Mouse (Mus musculus) CH12.LX (cell line): ENCODE results near the gene Cacna1c. TPM values are rescaled to one million over a fixed set of nuclear protein-coding genes. Genes with fewer than 3 reads are reported as not detected.

Experiments
- DNase-seq: peaks from one replicate; pipeline ENCODE4 v3.0.0-alpha.2; 2013; ENCODE audit errors: extremely low read depth
- H3K27ac ChIP-seq: 2 replicates; pipeline ENCODE4 v1.5.1; 2012; ENCODE audit warnings: low read depth, mild to moderate bottlenecking, control low read depth, moderate library complexity; ENCODE audit not compliant: insufficient read depth
- H3K27me3 ChIP-seq: replicated peaks from 2 replicates; pipeline ENCODE3; 2012; ENCODE audit warnings: inconsistent platforms
- H3K36me3 ChIP-seq, 2 experiments: replicated peaks in 1 of 2; 2 replicates each; pipeline versions ENCODE3 to v1.6.1; 2012; ENCODE audit warnings: inconsistent platforms in 1 of 2, low read length in 1 of 2, mild to moderate bottlenecking in 1 of 2, mixed read lengths in 1 of 2, moderate library complexity in 1 of 2; ENCODE audit not compliant: control insufficient read depth in 1 of 2, insufficient read depth in 1 of 2
- H3K4me1 ChIP-seq, 2 experiments: 2 replicates each; pipeline ENCODE4 v1.6.1; 2012; ENCODE audit warnings: inconsistent platforms in 1 of 2, moderate library complexity in 1 of 2; ENCODE audit not compliant: insufficient read depth in 2 of 2, control insufficient read depth in 1 of 2
- H3K4me2 ChIP-seq: 2 replicates; pipeline ENCODE4 v1.6.1; 2012; ENCODE audit warnings: low read depth, mild to moderate bottlenecking, control low read depth; ENCODE audit not compliant: poor library complexity, insufficient read depth, severe bottlenecking
- H3K4me3 ChIP-seq, 3 experiments: fragments of 150-350 bp in 1 of 3; sonication (generic) in 1 of 3; replicated peaks in 1 of 3; 2 replicates each; pipeline versions ENCODE3 to v1.5.1; 2011 to 2012; ENCODE audit warnings: low read depth in 2 of 3, low read length in 2 of 3, mild to moderate bottlenecking in 2 of 3, moderate library complexity in 2 of 3, control low read depth in 1 of 3, improper control_type of control experiment in 1 of 3, inconsistent platforms in 1 of 3, mixed read lengths in 1 of 3; ENCODE audit not compliant: poor library complexity in 1 of 3
- H3K79me2 ChIP-seq: replicated peaks from 2 replicates; pipeline ENCODE4 v1.6.1; 2012; ENCODE audit warnings: mild to moderate bottlenecking, moderate library complexity; ENCODE audit not compliant: control insufficient read depth, poor library complexity, insufficient read depth, severe bottlenecking; ENCODE audit errors: extremely low read depth
- H3K9ac ChIP-seq: 2 replicates; pipeline ENCODE4 v1.6.1; 2012; ENCODE audit warnings: low read depth, mild to moderate bottlenecking, control low read depth, moderate library complexity; ENCODE audit not compliant: insufficient read depth
- H3K9me3 ChIP-seq: replicated peaks from 2 replicates; pipeline ENCODE3; 2012; ENCODE audit warnings: low read length, inconsistent platforms, mixed read lengths
- CHD1 ChIP-seq: IDR thresholded peaks from 2 replicates; pipeline ENCODE4 v1.6.1; 2012; ENCODE audit warnings: low read depth, low read length, improper control_type of control experiment, inconsistent platforms
- CHD2 ChIP-seq: IDR thresholded peaks from 2 replicates; pipeline ENCODE4 v1.6.1; 2011; ENCODE audit warnings: low read length, improper control_type of control experiment
- E2F4 ChIP-seq: IDR thresholded peaks from 2 replicates; pipeline ENCODE4 v1.6.1; 2011; ENCODE audit warnings: low read depth, low read length, improper control_type of control experiment; ENCODE audit not compliant: insufficient replicate concordance
- ETS1 ChIP-seq: conservative IDR thresholded peaks from 2 replicates; pipeline ENCODE4 v1.6.1; 2012; ENCODE audit warnings: low read depth, mild to moderate bottlenecking, inconsistent platforms, low read length, improper control_type of control experiment, moderate library complexity
- GABPA ChIP-seq: IDR thresholded peaks from 2 replicates; pipeline ENCODE4 v1.6.1; 2012; ENCODE audit warnings: low read depth, low read length, improper control_type of control experiment, inconsistent platforms; ENCODE audit not compliant: insufficient replicate concordance
- HCFC1 ChIP-seq: IDR thresholded peaks from 2 replicates; pipeline ENCODE4 v1.6.1; 2012; ENCODE audit warnings: low read depth, mild to moderate bottlenecking, inconsistent platforms, low read length, improper control_type of control experiment
- JUND ChIP-seq: conservative IDR thresholded peaks from 2 replicates; pipeline ENCODE4 v1.6.1; 2011; ENCODE audit warnings: low read depth, low read length, improper control_type of control experiment
- MAFK ChIP-seq: IDR thresholded peaks from 2 replicates; pipeline ENCODE4 v1.6.1; 2011; ENCODE audit warnings: low read length, improper control_type of control experiment; ENCODE audit not compliant: insufficient replicate concordance
- MAZ ChIP-seq: IDR thresholded peaks from 2 replicates; pipeline ENCODE4 v1.6.1; 2012; ENCODE audit warnings: low read depth, mild to moderate bottlenecking, inconsistent platforms, low read length, improper control_type of control experiment, moderate library complexity
- MEF2A ChIP-seq: IDR thresholded peaks from 2 replicates; pipeline ENCODE4 v1.6.1; 2014; ENCODE audit warnings: low read depth, mild to moderate bottlenecking, inconsistent platforms, low read length, improper control_type of control experiment, borderline replicate concordance
- MXI1 ChIP-seq: IDR thresholded peaks from 2 replicates; pipeline ENCODE4 v1.6.1; 2011; ENCODE audit warnings: mild to moderate bottlenecking, low read depth, low read length, improper control_type of control experiment
- MYC ChIP-seq: IDR thresholded peaks from 2 replicates; pipeline ENCODE4 v1.6.1; 2011; ENCODE audit warnings: low read depth, mild to moderate bottlenecking, improper control_type of control experiment, low read length
- NELFE ChIP-seq: IDR thresholded peaks from 2 replicates; pipeline ENCODE4 v1.6.1; 2011; ENCODE audit warnings: low read depth, low read length, improper control_type of control experiment
- RAD21 ChIP-seq: IDR thresholded peaks from 2 replicates; pipeline ENCODE4 v1.6.1; 2011; ENCODE audit warnings: low read depth, mild to moderate bottlenecking, low read length, improper control_type of control experiment, moderate library complexity
- RCOR1 ChIP-seq: conservative IDR thresholded peaks from 2 replicates; pipeline ENCODE4 v1.6.1; 2012; ENCODE audit warnings: low read depth, mild to moderate bottlenecking, inconsistent platforms, low read length, improper control_type of control experiment
- SIN3A ChIP-seq: IDR thresholded peaks from 2 replicates; pipeline ENCODE4 v1.6.1; 2012; ENCODE audit warnings: low read length, improper control_type of control experiment, inconsistent platforms
- SMC3 ChIP-seq: IDR thresholded peaks from 2 replicates; pipeline ENCODE4 v1.6.1; 2011; ENCODE audit warnings: low read depth, low read length, improper control_type of control experiment
- UBTF ChIP-seq: IDR thresholded peaks from 2 replicates; pipeline ENCODE4 v1.6.1; 2012; ENCODE audit warnings: low read depth, mild to moderate bottlenecking, inconsistent platforms, low read length, improper control_type of control experiment, moderate library complexity
- ZKSCAN1 ChIP-seq: IDR thresholded peaks from 2 replicates; pipeline ENCODE4 v1.6.1; 2012; ENCODE audit warnings: low read depth, inconsistent platforms, low read length, improper control_type of control experiment, borderline replicate concordance
- ZMIZ1 ChIP-seq: IDR thresholded peaks from 2 replicates; pipeline ENCODE4 v1.6.1; 2012; ENCODE audit warnings: low read depth, mild to moderate bottlenecking, inconsistent platforms, low read length, improper control_type of control experiment
- dilution Hi-C: fragments of 300-500 bp; cut with MboI; formaldehyde crosslinking; loops from 2 replicates; pipeline ENCODE4 v1.14.3; 2020; ENCODE audit warnings: low sequenced_read_pairs; ENCODE audit not compliant: extremely low pct_unique_long_range_greater_than_20kb, extremely low pct_ligation_motif_present
- in situ Hi-C: fragments of 300-500 bp; cut with MboI; formaldehyde crosslinking; loops from 3 replicates; pipeline ENCODE4 v1.14.3; 2019; ENCODE audit warnings: low sequenced_read_pairs, low pct_ligation_motif_present, low pct_unique_long_range_greater_than_20kb, mixed read lengths
- polyA plus RNA-seq: library from polyadenylated mRNA; unstranded; fragments of >175 nt; gene quantifications from 2 replicates; pipeline ENCODE4 v1.2.1, GENCODE M21; 2012; ENCODE audit warnings: low read depth; ENCODE audit not compliant: insufficient read length
- total RNA-seq, 2 experiments: library from RNA; depleted of rRNA; stranded (reverse); fragments of 300-350 nt in 1 of 2; fragments of >200 nt in 1 of 2; gene quantifications; 2 replicates each; pipeline ENCODE4 v1.2.3; 2012 to 2014

Cacna1c gene
- total and polyA plus RNA-seq, 3 experiments, result 0.04 TPM; not detected in 2

- Histone ChIP-seq H3K4me2 (no peak overlapping the region), H3K79me2 (no peaks in the 10 kb centered on the region), H3K9ac (no peak overlapping the region), H3K27me3 (peaks cover 82% of the 10 kb centered on the region), H3K4me1 (no peaks in the 10 kb centered on the region), H3K36me3 (no peaks in the 10 kb centered on the region), H3K4me3 (no peak overlapping the region), H3K9me3 (no peaks in the 10 kb centered on the region), H3K27ac (no peak overlapping the region)
- no peak for DNase-seq
- TF ChIP-seq ETS1 (no peak), MXI1 (no peak), CHD2 (no peak), MAFK (no peak), CHD1 (no peak), UBTF (no peak), ZKSCAN1 (no peak), ZMIZ1 (no peak), MYC (no peak), JUND (no peak), SMC3 (no peak), SIN3A (no peak), NELFE (no peak), RAD21 (no peak), GABPA (no peak)
- dilution Hi-C loops (no loop called here), in situ Hi-C loops (no loop called here)
These were observed 428.5 kb downstream of the Cacna1c start for GRCm38 (mm10) chr6:118767698-118768097.

- Histone ChIP-seq H3K9me3 (no peaks in the 10 kb centered on the region), H3K4me2 (no peak overlapping the region), H3K27me3 (peaks cover 82% of the 10 kb centered on the region), H3K4me3 (no peak overlapping the region), H3K27ac (no peak overlapping the region), H3K79me2 (no peaks in the 10 kb centered on the region), H3K36me3 (no peaks in the 10 kb centered on the region), H3K9ac (no peak overlapping the region)
- in situ Hi-C loops, result no loop called here
- no peak for DNase-seq
- no peak for TF ChIP-seq E2F4
- TF ChIP-seq ETS1, result no peak
- TF ChIP-seq HCFC1, result no peak
- TF ChIP-seq RCOR1, result no peak
- no peak for TF ChIP-seq MAZ
- TF ChIP-seq GABPA, result no peak
- no peak for TF ChIP-seq MAFK
- no peak for TF ChIP-seq MEF2A
- TF ChIP-seq JUND, result no peak
- TF ChIP-seq, all 38 proteins: peak for 0
- H3K4me1 ChIP-seq, result no peaks in the 10 kb centered on the region
- dilution Hi-C loops, result no loop called here
These were observed 431.0 kb downstream of the Cacna1c start for GRCm38 (mm10) chr6:118765261-118765660.
